Mouse (Mus musculus): ENCODE measurements around the gene Il13.

DNA sequence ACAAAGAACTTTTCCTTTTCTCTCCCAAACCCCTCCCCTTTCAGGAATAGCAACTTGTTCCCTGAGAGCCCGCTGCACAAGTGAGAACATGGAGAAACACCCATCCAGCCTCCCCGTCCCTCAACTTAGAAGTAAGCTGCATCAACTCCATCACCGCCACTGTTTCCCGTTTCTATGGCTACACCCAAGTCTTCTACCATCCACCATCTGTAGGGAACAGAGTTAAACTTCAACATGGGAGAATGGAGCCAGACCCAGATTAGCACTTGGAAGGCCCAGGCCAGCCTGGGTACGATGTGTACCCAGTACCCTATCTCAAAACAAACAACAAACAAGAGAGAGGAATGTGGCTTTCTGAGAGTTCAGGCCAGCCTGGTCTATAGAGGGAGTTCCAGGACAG, 29.6 kb upstream of the Il13 start:
- TF ChIP-seq POLR2A (IDR thresholded peaks at IDR 0.05; ENCODE audit: borderline replicate concordance, insufficient read depth, low read length) (no peak), CTCF (IDR thresholded peaks at IDR 0.05; ENCODE audit: borderline replicate concordance, insufficient read depth, low read depth, low read length) (no peak)
